Mouse (Mus musculus): ENCODE measurements at regions not wholly inside any gene's neighbourhood (a gene's known extent, or its start where the extent isn't known, plus 50 kb on each side); places are given as distances from the start of the nearest gene placed in this dataset.

DNA sequence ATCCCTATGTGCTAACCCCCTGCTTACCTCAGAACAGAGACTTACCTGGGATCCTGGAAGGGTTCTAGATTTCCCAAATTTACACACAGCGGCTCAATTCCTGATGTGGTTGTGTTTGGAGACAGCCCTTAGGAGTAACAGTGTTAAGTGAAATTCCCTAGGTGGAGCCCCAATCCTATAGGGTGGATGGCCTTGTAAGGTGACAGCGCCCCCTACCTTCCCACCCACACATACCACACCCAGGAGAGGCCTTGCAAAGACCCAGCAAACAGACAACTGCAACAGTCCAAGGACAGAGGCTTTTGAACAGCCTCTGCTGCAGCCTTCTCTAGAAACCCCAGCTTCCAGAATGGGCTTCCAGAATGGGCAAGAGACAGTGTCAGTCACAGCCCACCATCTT lies 421.8 kb downstream of the Matn1 start:
- Histone ChIP-seq H3K9me3 (no peaks in the 10 kb centered on the region), H3K4me2 (no peak overlapping the region), H3K27me3 (no peaks in the 10 kb centered on the region), H3K4me1 (peaks cover 8% of the 10 kb centered on the region), H3K36me3 (replicated peaks) (no peaks in the 10 kb centered on the region), H3K9ac (no peak overlapping the region), H3K4me3 (replicated peaks) (no peak overlapping the region), H3K27ac (no peak overlapping the region)
- ATAC-seq (ENCODE audit: low FRiP score), result no peak
- WGBS, result 65% methylated on average over 2 of the region's 2 CpGs

- no peak overlapping the region for H3K4me2 ChIP-seq
- ATAC-seq (ENCODE audit: low FRiP score), result no peak
- 73% methylated on average over 1 of the region's 1 CpGs for WGBS
Observed at GRCm38 (mm10) chr4:131366656-131367055, 422.5 kb downstream of the Matn1 start.

GRCm38 (mm10) chr4:131372517-131372916 lies 428.3 kb downstream of the Matn1 start:
- Histone ChIP-seq H3K4me2 (no peak overlapping the region), H3K27ac (no peak overlapping the region), H3K4me3 (replicated peaks) (no peak overlapping the region), H3K9ac (no peak overlapping the region), H3K36me3 (replicated peaks) (no peaks in the 10 kb centered on the region), H3K4me1 (peaks cover 5% of the 10 kb centered on the region), H3K9me3 (peaks cover 3% of the 10 kb centered on the region; the same call in 1 of the 2 replicates), H3K27me3 (no peaks in the 10 kb centered on the region)
- 89% methylated on average over 16 of the region's 16 CpGs for WGBS
- no peak for ATAC-seq (ENCODE audit: low FRiP score)

More at GRCm38 (mm10) chr4:131366656-131367055, 422.5 kb downstream of the Matn1 start:
- Histone ChIP-seq H3K27me3 (no peaks in the 10 kb centered on the region), H3K36me3 (replicated peaks) (no peaks in the 10 kb centered on the region), H3K4me3 (replicated peaks) (no peak overlapping the region), H3K9me3 (no peaks in the 10 kb centered on the region), H3K9ac (no peak overlapping the region), H3K4me1 (peaks cover 8% of the 10 kb centered on the region), H3K27ac (no peak overlapping the region)

GRCm38 (mm10) chr4:131373172-131373571 lies 429.0 kb downstream of the Matn1 start:
- Histone ChIP-seq H3K36me3 (replicated peaks) (no peaks in the 10 kb centered on the region), H3K4me2 (no peak overlapping the region), H3K9me3 (peaks cover 3% of the 10 kb centered on the region; the same call in 1 of the 2 replicates), H3K9ac (no peak overlapping the region), H3K4me3 (replicated peaks) (no peak overlapping the region), H3K27me3 (no peaks in the 10 kb centered on the region), H3K27ac (no peak overlapping the region), H3K4me1 (peaks cover 5% of the 10 kb centered on the region)
- ATAC-seq (ENCODE audit: low FRiP score), result no peak
- WGBS, result 86% methylated on average over 3 of the region's 3 CpGs

- peaks cover 3% of the 10 kb centered on the region; the same call in 1 of the 2 replicates for H3K9me3 ChIP-seq
Observed at GRCm38 (mm10) chr4:131374527-131375290, 430.5 kb downstream of the Matn1 start.

GRCm38 (mm10) chr4:131381063-131381462 lies 436.9 kb downstream of the Matn1 start:
- 58% methylated on average over 9 of the region's 9 CpGs for WGBS
- H3K4me2 ChIP-seq, result no peak overlapping the region
- H3K36me3 ChIP-seq (replicated peaks), result no peaks in the 10 kb centered on the region
- peaks cover 7% of the 10 kb centered on the region; the same call in 1 of the 2 replicates for H3K4me1 ChIP-seq
- H3K27me3 ChIP-seq, result no peaks in the 10 kb centered on the region; the same call in 1 of the 2 replicates
- no peak overlapping the region for H3K27ac ChIP-seq
- H3K4me3 ChIP-seq (replicated peaks), result no peak overlapping the region
- H3K9ac ChIP-seq, result no peak overlapping the region
- no peaks in the 10 kb centered on the region for H3K9me3 ChIP-seq
- ATAC-seq (ENCODE audit: low FRiP score), result no peak

More at GRCm38 (mm10) chr4:131374527-131375290, 430.5 kb downstream of the Matn1 start:
- peaks cover 5% of the 10 kb centered on the region for H3K4me1 ChIP-seq
- 90% methylated on average over 6 of the region's 6 CpGs for WGBS
- H3K27me3 ChIP-seq, result no peaks in the 10 kb centered on the region
- ATAC-seq (ENCODE audit: low FRiP score), result no peak
- H3K4me2 ChIP-seq, result no peak overlapping the region
- no peak overlapping the region for H3K4me3 ChIP-seq (replicated peaks)
- no peak overlapping the region for H3K9ac ChIP-seq
- no peak overlapping the region for H3K27ac ChIP-seq
- H3K36me3 ChIP-seq (replicated peaks), result no peaks in the 10 kb centered on the region

- ATAC-seq (ENCODE audit: low FRiP score), result no peak
- H3K4me3 ChIP-seq (replicated peaks), result no peak overlapping the region
- H3K27ac ChIP-seq, result no peak overlapping the region
- no peak overlapping the region for H3K4me2 ChIP-seq
- H3K9ac ChIP-seq, result no peak overlapping the region
- peaks cover 7% of the 10 kb centered on the region; the same call in 1 of the 2 replicates for H3K4me1 ChIP-seq
- H3K36me3 ChIP-seq (replicated peaks), result no peaks in the 10 kb centered on the region
- WGBS, result 88% methylated on average over 7 of the region's 7 CpGs
- no peaks in the 10 kb centered on the region for H3K9me3 ChIP-seq
- no peaks in the 10 kb centered on the region; the same call in 1 of the 2 replicates for H3K27me3 ChIP-seq
Observed at GRCm38 (mm10) chr4:131381529-131381928, 437.3 kb downstream of the Matn1 start.

- H3K4me3 ChIP-seq (replicated peaks), result no peak overlapping the region
- no peak overlapping the region for H3K4me2 ChIP-seq
- H3K4me1 ChIP-seq, result peaks cover 7% of the 10 kb centered on the region; the same call in 1 of the 2 replicates
- no peaks in the 10 kb centered on the region; the same call in 1 of the 2 replicates for H3K27me3 ChIP-seq
- H3K36me3 ChIP-seq (replicated peaks), result no peaks in the 10 kb centered on the region
- no peak overlapping the region for H3K27ac ChIP-seq
- H3K9me3 ChIP-seq, result no peaks in the 10 kb centered on the region
- ATAC-seq (ENCODE audit: low FRiP score), result no peak
- WGBS, result 83% methylated on average over 5 of the region's 5 CpGs
- no peak overlapping the region for H3K9ac ChIP-seq
Observed at GRCm38 (mm10) chr4:131383862-131384261, 439.7 kb downstream of the Matn1 start.

- H3K4me1 ChIP-seq, result peaks cover 8% of the 10 kb centered on the region; the same call in 1 of the 2 replicates
- H3K4me2 ChIP-seq, result no peak overlapping the region
- WGBS, result 91% methylated on average over 10 of the region's 10 CpGs
- H3K4me3 ChIP-seq (replicated peaks), result no peak overlapping the region
- no peak for ATAC-seq (ENCODE audit: low FRiP score)
- no peaks in the 10 kb centered on the region for H3K9me3 ChIP-seq
- no peak overlapping the region for H3K27ac ChIP-seq
- H3K36me3 ChIP-seq (replicated peaks), result no peaks in the 10 kb centered on the region
- H3K27me3 ChIP-seq, result no peaks in the 10 kb centered on the region; the same call in 1 of the 2 replicates
- H3K9ac ChIP-seq, result no peak overlapping the region
Observed at GRCm38 (mm10) chr4:131386961-131387360, 442.8 kb downstream of the Matn1 start.

- H3K27me3 ChIP-seq, result no peaks in the 10 kb centered on the region
- H3K4me3 ChIP-seq (replicated peaks), result no peak overlapping the region
- H3K4me2 ChIP-seq, result no peak overlapping the region
- 71% methylated on average over 10 of the region's 10 CpGs for WGBS
- no peak overlapping the region for H3K9ac ChIP-seq
- no peaks in the 10 kb centered on the region for H3K36me3 ChIP-seq (replicated peaks)
- H3K4me1 ChIP-seq, result peaks cover 22% of the 10 kb centered on the region
- no peak overlapping the region for H3K27ac ChIP-seq
- ATAC-seq (ENCODE audit: low FRiP score), result no peak
- no peaks in the 10 kb centered on the region for H3K9me3 ChIP-seq
Observed at GRCm38 (mm10) chr4:131391119-131391923, 446.8 kb downstream of the Ptpru start.

DNA sequence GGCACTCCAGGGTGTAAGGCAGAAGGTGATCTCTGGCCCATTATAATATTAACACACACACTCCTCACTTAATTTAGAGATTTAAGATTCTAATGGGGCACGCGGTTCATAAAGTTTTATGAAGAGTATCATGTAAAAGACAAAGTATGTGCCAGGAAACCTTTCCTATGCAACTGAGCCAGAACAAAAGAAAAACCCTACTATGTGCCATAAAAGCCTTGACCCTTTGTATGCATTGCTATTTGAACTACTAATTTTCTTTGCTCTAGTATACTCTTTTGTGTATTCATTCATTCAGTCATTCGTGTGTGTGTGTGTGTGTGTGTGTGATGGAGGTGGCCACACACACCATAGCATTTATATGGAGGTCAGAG lies 446.2 kb downstream of the Ptpru start:
- Histone ChIP-seq H3K4me1 (peaks cover 22% of the 10 kb centered on the region), H3K27ac (no peak overlapping the region), H3K27me3 (no peaks in the 10 kb centered on the region), H3K9me3 (no peaks in the 10 kb centered on the region), H3K36me3 (replicated peaks) (no peaks in the 10 kb centered on the region), H3K4me3 (replicated peaks) (no peak overlapping the region), H3K9ac (no peak overlapping the region), H3K4me2 (no peak overlapping the region)
- WGBS, result 95% methylated on average over 3 of the region's 3 CpGs
- ATAC-seq (ENCODE audit: low FRiP score), result no peak

DNA sequence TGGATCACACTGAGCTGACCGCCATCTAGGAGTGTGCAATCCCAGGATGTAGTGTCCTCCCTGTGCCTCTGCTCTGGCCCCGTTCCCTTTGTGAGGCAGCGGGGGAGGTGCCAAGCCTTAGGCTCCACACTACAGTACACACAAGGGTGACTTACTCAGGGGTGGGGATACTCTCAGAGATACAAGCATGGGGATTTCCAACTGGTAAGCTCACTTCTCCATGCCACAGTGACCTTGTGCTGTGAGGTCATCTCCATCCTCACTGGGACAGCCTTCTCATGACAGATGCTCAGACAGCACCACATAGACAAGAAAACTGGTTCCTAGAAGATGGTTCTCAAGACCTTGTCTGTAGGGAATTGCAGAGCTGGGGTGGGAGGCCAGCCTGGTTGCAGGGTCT lies 445.6 kb downstream of the Ptpru start:
- Histone ChIP-seq H3K27me3 (no peaks in the 10 kb centered on the region), H3K9ac (no peak overlapping the region), H3K4me2 (no peak overlapping the region), H3K27ac (no peak overlapping the region), H3K4me1 (peaks cover 22% of the 10 kb centered on the region), H3K36me3 (replicated peaks) (no peaks in the 10 kb centered on the region), H3K9me3 (no peaks in the 10 kb centered on the region), H3K4me3 (replicated peaks) (no peak overlapping the region)
- no peak for ATAC-seq (ENCODE audit: low FRiP score)
- WGBS, result 82% methylated on average over 3 of the region's 3 CpGs
